Mouse (Mus musculus) right cerebral cortex, adult 2 months (tissue): ENCODE measurements at regions not wholly inside any gene's neighbourhood (a gene's known extent, or its start where the extent isn't known, plus 50 kb on each side); places are given as distances from the start of the nearest gene placed in this dataset.

Experiments used
- DNase-seq, 2 experiments: peaks; one replicate each; pipeline ENCODE4 v3.0.0; 2021 to 2022; ENCODE audit warnings: low spot score in 2 of 2

- no peak for DNase-seq
Measured at GRCm38 (mm10) chr5:90164434-90164833, 59.4 kb downstream of the Cox18 start.

GRCm38 (mm10) chr5:90163033-90163859 is 60.6 kb downstream of the Cox18 start:
- no peak for DNase-seq

DNA sequence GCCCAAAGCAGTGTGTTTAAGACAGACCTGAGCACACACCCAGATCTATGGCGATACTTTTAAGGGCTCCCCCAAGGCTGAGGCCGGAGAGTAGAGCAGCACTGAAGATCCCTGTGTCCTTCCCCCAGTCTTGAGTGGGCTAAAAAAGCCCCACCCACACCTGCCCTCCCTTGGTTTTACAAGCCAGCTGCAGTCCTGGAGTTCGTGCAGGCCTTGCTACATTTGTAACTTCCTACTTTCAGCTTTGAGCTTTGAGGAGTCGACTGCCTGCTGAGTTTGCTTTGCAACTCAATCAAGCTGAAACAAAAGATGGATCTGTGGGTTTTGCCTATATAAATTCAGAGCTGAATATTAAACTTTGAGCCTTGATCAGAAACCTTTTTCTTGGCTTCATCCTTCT is 63.5 kb downstream of the Cox18 start:
- no peak for DNase-seq

DNA sequence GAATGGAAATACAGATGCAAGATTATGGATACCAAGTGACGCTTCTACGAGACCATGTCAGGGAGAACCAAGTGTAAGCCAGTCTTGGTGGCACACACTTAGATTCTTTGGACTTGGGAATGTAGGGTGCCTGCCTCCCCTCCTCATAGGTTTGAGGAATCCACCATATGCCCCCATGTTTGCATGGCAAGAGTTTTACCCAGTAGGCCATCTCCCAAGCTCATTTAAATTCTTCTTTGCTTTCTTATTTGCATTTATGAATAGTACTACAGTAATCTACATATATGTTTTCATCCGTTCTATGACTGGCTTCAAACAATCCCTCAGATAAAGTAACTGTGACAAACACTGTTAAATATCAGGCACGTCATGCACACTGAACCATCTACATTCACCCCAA is 67.3 kb downstream of the Cox18 start:
- DNase-seq: no peak

GRCm38 (mm10) chr5:90149611-90150532 is 73.9 kb downstream of the Cox18 start:
- DNase-seq: peak in 1 of 2 experiments; percentile 5

GRCm38 (mm10) chr5:90135971-90136370 is 87.8 kb downstream of the Cox18 start:
- DNase-seq: no peak

DNA sequence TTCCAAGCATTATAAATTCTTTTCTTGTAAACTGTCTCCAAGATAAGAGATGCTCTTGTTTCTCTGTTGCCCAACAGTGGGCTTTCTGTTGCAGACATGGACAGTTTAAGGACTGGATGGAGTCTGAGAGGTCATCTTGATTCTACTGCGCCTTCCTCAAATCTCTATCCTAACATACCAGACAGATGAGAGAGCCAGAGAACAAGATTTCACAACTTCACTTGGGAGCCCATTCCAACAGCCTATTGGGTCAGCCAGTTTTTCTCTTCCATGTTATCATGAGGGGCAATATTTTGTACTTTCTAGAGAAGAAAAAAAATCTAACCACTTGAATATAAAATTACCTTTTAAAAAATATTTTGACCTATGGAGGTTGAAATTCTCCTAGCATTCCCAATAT is 116.8 kb downstream of the Cox18 start:
- DNase-seq: no peak

DNA sequence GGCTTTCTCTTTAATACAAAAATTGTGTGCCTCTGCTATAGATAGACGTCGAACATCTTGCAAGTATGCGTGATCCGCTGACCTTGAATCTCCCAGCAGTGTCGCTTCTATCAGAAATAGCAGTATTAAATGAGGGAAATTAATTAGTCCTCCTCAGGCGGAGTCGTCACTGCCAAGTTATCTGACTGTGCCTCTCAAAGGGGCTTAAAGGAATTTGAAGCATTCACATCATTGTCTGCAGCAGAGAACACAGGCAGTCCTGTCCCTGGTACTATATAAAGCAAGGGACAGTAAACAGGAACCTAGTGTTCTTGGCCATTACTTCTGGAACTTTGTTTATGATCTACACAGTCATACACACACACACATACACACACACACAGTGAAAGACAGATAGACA is 119.1 kb downstream of the Cox18 start:
- DNase-seq: no peak

DNA sequence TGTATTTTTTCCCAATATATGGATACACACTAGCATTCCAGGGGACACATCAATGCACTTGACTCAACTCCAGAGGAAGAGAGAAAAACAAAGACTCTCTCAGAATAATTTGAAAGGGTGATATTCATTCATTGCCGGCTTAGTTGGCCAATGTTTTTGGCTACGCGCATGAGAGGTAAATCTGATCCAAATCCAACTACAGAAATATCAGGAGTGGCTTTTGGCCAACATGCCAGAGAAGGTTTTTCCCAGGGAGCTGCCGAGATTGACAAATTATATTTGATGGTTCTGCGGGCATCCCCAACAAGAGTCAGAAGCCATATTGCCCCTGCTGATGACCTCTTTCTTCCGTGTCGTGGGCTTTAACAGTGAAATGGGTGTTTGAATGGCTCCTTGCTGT is 135.3 kb downstream of the Cox18 start:
- DNase-seq: no peak

DNA sequence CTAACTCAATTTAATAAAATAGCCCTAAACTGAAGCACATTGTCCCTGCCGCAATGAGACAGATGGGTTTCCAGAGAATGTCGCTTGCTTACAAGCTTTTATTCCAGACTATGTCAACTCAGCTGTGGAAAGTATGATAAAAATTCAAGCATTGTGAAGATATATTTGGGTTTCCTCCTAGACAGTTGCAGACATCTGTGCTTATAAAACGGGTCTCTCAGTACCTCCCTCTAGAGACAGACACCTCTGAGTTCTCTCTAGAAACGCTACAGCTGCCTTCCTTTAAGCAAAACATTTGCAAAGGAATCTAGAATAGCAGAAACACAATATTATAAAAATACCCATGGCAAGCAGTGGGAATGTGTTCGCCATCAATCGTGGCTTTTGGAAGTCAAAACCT is 137.3 kb downstream of the Cox18 start:
- no peak for DNase-seq

DNA sequence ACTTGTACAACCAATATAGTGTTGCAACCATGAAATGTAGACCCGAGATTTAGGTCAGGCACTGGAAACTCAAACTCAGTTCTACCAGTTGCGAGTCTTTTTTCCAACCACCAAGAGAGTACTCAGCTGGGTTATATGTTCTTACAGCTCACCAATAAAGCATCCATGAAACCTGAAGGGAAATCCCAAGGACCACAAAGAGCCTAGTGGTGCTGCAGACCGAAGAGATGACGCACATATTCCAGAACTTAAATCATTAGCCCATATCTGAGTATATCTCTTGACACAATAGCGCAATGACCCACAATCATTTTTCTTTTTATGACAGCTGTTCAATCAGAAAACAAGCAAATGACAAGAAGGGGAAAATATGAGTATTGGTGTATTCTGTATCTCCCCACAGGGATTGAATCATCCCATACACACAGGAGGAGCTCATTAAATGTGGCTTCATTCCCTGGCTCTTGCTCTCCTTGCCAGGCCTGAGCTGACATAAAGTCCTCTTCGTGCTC is 146.7 kb downstream of the Cox18 start:
- DNase-seq: no peak

- no peak for DNase-seq
Measured at GRCm38 (mm10) chr5:90075629-90076349, 148.0 kb downstream of the Cox18 start.

GRCm38 (mm10) chr5:90071806-90072205 is 152.0 kb downstream of the Cox18 start:
- no peak for DNase-seq

- DNase-seq: no peak
Measured at GRCm38 (mm10) chr5:90068601-90069000, 155.2 kb downstream of the Cox18 start.

DNA sequence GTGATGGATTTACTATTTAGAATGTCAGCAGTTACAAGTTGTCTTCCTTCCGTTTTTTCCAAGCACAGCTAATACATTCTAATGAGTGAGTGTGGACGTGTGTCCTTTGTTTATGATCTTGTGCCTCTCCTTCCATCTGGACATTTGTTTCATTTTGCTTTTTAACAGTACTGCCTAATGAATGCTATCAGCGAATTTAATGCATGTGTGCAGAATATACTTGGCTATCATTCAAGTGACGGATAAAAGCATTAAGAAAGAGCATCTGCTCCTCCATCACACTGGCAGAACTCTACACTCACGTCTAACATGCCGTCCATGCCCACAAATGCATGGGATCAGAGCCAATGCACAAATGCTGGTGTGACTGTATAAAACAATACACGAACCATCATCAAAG is 156.0 kb downstream of the Cox18 start:
- DNase-seq: no peak

DNA sequence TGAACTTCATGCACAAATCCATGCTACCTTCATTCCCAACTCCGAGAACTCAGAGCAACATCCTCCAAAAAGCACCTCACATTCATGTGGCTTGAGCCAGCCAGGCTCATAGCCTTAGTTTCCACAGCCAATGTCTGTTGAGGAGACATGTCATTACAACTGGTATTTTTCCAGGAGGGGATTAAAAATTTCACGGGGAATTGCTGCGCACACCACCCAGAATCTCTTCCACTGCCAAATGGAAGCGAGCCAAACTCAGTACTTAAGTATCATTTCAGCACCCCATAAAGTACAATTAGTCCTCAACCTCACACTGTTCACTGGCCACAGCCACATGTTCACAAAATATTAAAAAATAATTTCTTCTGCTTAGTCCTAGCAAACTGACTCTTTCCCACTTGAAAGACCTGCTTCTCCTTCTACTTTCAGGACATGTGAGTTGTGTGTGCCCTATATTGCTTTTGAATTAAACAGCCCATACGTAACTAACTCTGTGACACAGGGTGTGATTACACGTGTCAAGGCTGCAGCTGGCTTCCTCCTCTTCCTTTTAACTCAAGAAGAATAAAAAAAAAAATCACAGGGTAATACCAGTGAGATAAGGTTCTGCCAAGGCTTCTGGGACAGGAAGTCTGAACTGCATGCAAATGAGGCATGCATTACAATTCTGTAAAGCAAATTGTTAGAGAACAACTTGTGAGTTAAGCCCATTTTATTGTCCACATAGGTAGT is 157.8 kb downstream of the Cox18 start:
- DNase-seq: no peak

GRCm38 (mm10) chr5:90055686-90056085 is 168.1 kb downstream of the Cox18 start:
- DNase-seq: no peak

GRCm38 (mm10) chr5:90052516-90052915 is 169.4 kb upstream of the Adamts3 start:
- no peak for DNase-seq

DNA sequence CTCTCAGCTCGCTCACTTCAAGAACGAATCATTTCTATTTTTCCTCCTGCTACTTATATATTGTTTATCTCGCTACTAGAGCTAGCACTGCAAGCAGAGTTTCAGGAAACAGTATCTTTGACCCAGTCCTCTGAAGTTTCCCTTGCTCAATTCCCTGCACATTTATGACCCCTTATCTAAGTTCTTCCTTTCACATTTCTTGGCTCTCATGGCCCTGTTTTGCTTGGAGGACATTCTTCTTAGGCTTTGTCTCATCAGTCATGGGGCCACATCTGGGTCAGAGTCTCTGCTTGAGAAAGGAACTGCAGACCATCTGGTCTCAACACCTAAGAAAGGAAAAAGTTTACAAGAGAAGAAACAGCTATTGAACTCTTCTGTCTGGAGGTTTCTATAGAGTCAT is 166.7 kb upstream of the Adamts3 start:
- no peak for DNase-seq

DNA sequence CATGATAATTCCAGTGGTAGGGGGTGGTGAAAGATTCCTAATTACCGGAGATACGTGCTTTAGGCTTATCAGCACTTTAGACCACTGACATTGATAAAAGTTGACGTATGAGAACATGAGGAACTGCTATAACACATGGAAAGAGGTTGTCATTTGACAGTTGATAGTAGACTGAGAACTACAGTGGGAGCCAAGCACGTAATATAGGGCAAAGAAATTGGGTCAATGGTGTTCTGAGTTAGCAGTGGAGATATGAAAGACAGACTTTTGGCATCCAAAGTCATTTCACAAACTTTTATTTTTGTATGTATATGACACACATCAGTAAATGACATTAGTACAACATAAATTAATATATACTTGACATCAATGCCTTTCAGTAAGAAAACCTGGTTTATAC is 159.6 kb upstream of the Adamts3 start:
- DNase-seq: no peak

- DNase-seq: peak in 1 of 2 experiments; percentile 3
Measured at GRCm38 (mm10) chr5:90033103-90033502, 150.0 kb upstream of the Adamts3 start.
